Mouse (Mus musculus): ENCODE measurements around the gene Dnah12.
A peak's percentile ranks its signal among the peaks of the same experiment; 100 is the strongest.
"Not testable (repeated sequence)": the region's sequence is repeated elsewhere in the genome, so short reads cannot be mapped to it uniquely, and the experiment has no call there.

Dnah12 gene

GRCm38 (mm10) chr14:26692974-26693373 lies at the start of gene Dnah12:
TSS of gene Dnah12 (plus strand) at chr14:26693274.
- DNase-seq (ENCODE audit: low read depth, low spot score) = no peak

GRCm38 (mm10) chr14:26645989-26646650 lies 47.0 kb upstream of the Dnah12 start:
- no peak for DNase-seq (ENCODE audit: low read depth, low spot score)

GRCm38 (mm10) chr14:26647811-26648210 lies 45.3 kb upstream of the Dnah12 start:
- peak; percentile 41 for DNase-seq (ENCODE audit: low read depth, low spot score)

- peak; percentile 63 for DNase-seq (ENCODE audit: low read depth, low spot score)
These were observed 41.2 kb upstream of the Dnah12 start for GRCm38 (mm10) chr14:26651901-26652300.

GRCm38 (mm10) chr14:26658178-26658577 lies 34.9 kb upstream of the Dnah12 start:
- no peak for DNase-seq (ENCODE audit: low read depth, low spot score)

GRCm38 (mm10) chr14:26660233-26660632 lies 32.8 kb upstream of the Dnah12 start:
- DNase-seq (ENCODE audit: low read depth, low spot score) = no peak

- DNase-seq (ENCODE audit: low read depth, low spot score) = no peak
These were observed 31.1 kb upstream of the Dnah12 start for GRCm38 (mm10) chr14:26662016-26662415.

GRCm38 (mm10) chr14:26662488-26662887 lies 30.6 kb upstream of the Dnah12 start:
- no peak for DNase-seq (ENCODE audit: low read depth, low spot score)

- no peak for DNase-seq (ENCODE audit: low read depth, low spot score)
These were observed 29.2 kb upstream of the Dnah12 start for GRCm38 (mm10) chr14:26663851-26664250.

GRCm38 (mm10) chr14:26667991-26668370 lies 25.1 kb upstream of the Dnah12 start:
- DNase-seq (ENCODE audit: low read depth, low spot score) = no peak

- peak; percentile 81 for DNase-seq (ENCODE audit: low read depth, low spot score)
These were observed 24.4 kb upstream of the Dnah12 start for GRCm38 (mm10) chr14:26668371-26669291.

GRCm38 (mm10) chr14:26669292-26670073 lies 23.6 kb upstream of the Dnah12 start, which contains the start of gene Pde12:
TSS of gene Pde12 (minus strand) at chr14:26669883.
- DNase-seq (ENCODE audit: low read depth, low spot score) = peak; percentile 97

GRCm38 (mm10) chr14:26670964-26671363 lies 22.1 kb upstream of the Dnah12 start:
- DNase-seq (ENCODE audit: low read depth, low spot score) = peak; percentile 77

- peak; percentile 86 for DNase-seq (ENCODE audit: low read depth, low spot score)
These were observed 21.0 kb upstream of the Dnah12 start for GRCm38 (mm10) chr14:26671870-26672615.

GRCm38 (mm10) chr14:26674476-26675169 lies 18.5 kb upstream of the Dnah12 start:
- DNase-seq (ENCODE audit: low read depth, low spot score) = not testable (repeated sequence)

GRCm38 (mm10) chr14:26675371-26675770 lies 17.7 kb upstream of the Dnah12 start:
- DNase-seq (ENCODE audit: low read depth, low spot score) = no peak

GRCm38 (mm10) chr14:26675791-26676190 lies 17.3 kb upstream of the Dnah12 start:
- DNase-seq (ENCODE audit: low read depth, low spot score) = no peak

- no peak for DNase-seq (ENCODE audit: low read depth, low spot score)
These were observed 2.3 kb upstream of the Dnah12 start for GRCm38 (mm10) chr14:26690727-26691126.

- no peak for DNase-seq (ENCODE audit: low read depth, low spot score)
These were observed 1.7 kb upstream of the Dnah12 start for GRCm38 (mm10) chr14:26691363-26691762.

GRCm38 (mm10) chr14:26697912-26698311 lies 4.8 kb downstream of the Dnah12 start:
- DNase-seq (ENCODE audit: low read depth, low spot score) = peak; percentile 66

Data from A20 (cell line).